Mouse (Mus musculus): ENCODE data around the gene Nhlh1.

Nhlh1 gene

DNA sequence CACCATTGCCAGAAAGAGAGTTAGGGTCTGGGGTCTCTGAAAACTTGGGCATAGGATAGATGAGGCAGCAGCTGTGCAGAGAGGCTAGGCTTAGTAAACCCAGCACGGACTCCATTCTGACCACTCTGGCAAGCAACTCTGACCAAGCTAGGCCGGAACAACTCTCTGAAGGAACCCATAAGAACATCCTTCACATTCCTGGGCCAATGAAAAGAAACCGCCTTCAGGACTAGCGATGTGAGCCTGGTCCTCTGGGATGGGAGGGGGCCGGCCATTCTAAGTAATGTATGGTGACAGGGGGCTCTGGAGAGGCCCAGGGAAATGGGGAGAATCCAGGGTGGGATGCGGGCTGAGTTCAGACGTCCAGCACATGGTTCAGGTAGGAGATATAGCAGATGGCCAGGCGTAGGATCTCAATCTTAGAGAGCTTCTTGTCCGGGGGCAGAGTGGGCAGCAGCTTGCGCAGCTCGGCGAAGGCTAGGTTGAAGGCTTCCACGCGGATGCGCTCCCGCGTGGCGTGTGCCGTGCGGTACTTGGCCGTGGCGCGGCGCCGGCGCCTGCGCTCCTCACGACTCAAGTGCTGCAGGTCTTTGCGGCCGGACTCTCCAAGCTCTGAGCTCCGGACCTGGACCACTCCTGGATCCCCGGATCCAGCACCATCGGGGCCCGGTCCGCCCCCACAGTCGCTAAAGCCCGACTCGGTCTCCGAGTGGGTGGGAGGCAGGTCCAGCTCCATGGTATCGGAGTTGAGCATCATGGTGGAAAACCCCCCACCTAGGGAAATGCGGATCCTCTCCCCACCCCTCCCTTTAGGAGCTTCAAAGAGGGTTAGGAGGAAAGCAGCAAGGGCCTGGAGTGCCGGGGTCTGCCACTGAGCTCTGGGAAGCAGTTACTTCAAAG lies 3.6 kb downstream of the Nhlh1 start:
- DNase-seq = peak; percentile 50

DNA sequence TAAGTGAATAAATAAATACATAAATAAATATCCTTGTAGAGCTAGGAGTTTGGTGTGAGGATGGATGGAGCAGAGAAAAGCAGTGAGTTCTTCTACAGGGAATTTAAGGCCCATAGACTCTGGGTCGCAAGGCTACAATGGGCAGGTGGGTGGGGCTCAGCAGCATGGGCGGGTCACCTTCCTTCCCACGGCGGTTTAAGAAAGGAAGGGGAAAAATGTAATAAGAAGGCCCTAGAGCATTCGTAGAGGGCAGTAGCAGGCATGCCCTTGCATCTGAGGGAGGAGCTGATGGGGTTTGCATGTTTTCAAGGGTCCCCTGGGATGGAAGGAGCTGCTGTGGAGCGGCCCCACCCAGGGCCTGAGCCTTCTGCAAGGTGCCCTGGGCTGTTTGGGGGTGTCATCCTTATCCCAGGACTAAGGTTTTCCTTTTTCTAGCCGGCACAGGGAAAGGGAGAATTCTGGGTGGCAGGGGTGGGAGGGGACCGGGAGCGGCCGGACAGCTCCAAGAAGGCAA lies 4.5 kb downstream of the Nhlh1 start:
- DNase-seq = no peak

DNA sequence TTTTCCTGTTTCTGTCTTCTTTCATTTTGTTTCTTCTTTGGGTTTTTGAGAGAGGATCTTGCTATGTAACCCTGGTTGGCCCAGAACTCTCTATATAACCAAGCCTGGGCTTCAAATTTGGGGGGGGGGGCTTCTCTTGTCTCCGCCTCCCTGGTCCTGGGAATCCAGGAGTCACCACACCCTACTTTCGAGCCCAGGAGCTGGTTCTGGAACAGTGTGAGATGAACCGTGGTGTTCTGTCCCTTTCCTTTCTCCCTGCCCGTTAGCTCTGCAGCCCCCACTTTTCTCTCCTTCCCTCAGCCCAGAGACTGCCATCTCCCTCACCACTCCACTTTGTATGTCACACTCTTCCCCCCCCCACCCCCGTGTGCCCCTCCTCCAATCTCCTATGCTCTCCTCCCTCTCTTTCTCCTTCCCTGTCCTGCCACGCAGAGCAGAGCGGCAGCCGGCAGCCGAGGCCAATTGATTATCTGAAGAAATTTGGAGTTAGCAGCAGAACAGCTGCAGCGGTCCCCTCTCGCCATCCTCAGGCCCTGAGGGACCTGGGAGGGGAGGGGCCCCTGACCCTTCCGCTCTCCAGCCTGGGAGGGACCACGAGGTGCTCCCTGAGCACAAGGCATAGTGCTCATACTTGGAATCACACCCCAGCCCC lies 8.1 kb downstream of the Nhlh1 start:
- peak; percentile 49 for DNase-seq

DNA sequence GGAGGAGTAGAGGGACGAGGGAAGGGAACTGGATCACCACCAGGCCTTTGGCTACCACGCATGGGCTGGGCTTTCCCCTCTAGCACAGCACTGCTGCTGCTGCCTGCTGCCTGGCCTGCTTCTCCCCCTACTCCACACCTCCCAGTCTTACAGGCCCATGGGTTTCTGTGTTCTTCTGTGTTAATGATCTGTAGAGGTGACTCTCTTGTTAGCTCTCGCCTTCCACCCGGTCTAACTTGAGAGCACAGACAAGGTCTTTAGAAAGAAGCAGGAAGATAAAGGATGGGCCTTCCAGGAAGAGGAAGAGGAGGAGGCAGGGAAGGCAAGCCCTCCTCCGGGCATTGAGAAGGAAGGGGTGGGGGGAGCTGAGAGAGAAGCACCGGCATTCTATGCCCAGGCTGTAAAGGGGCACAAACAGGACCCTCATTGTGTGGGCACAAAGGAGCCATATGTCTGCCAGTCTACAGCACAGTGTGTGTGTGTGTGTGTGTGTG lies 9.1 kb downstream of the Nhlh1 start:
- peak; percentile 89 for DNase-seq

DNA sequence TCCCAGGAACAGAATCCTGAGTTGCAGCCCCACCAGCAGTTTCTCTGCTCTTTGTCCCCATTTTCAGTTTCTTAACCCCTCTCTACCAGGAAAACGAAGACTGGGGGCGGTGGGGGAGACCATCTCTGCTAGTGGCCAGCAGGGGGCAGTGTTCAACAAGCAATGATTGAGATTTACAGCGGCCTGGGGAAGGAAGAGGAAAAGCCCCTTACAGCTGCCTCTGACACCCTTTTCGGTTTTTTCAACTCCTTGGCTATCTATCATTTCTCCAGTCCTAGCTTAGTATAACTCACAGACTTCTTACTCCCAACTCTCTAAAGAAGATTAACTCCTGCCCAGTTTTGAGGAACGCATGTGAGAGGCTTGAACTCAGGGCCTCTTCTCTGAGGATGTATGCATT lies 10.4 kb downstream of the Nhlh1 start:
- DNase-seq = peak; percentile 90

DNA sequence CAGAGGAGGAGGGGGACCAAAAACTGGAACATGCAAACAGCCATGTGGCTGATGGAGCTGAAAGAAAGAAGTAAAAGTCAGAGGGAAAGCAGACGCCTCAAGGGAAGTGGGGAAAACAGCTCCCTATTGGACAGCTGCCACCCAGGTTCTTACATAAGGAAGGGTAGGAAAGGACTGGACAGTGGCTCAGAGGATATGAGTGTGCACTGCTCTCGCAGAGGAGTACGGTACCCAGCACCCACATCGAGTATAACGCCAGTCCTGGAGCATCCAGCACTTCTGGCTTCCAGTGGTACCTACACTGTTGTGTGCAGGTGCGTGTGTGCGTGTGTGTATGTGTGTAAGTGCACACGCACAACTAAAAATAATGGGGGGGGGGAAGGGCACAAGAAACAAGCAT lies 11.0 kb downstream of the Nhlh1 start:
- DNase-seq = no peak

DNA sequence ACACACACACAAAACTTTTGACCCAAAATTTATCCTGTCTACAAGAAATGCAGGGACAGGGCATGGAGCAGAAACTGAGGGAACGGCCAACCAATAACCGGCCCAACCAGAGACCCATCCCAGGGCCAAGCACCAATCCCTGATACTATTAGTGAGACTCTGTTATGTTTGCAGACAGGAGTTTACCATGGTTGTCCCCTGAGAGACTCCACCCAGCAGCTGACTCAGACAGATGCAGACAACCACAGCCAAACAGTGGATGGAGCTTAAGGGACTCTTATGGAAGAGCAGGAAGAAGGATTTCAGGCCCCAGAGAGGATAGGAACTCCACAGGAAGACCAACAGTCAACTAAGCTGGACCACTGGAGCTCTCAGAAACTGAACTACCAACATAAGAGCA lies 27.5 kb downstream of the Nhlh1 start:
- DNase-seq = no peak

DNA sequence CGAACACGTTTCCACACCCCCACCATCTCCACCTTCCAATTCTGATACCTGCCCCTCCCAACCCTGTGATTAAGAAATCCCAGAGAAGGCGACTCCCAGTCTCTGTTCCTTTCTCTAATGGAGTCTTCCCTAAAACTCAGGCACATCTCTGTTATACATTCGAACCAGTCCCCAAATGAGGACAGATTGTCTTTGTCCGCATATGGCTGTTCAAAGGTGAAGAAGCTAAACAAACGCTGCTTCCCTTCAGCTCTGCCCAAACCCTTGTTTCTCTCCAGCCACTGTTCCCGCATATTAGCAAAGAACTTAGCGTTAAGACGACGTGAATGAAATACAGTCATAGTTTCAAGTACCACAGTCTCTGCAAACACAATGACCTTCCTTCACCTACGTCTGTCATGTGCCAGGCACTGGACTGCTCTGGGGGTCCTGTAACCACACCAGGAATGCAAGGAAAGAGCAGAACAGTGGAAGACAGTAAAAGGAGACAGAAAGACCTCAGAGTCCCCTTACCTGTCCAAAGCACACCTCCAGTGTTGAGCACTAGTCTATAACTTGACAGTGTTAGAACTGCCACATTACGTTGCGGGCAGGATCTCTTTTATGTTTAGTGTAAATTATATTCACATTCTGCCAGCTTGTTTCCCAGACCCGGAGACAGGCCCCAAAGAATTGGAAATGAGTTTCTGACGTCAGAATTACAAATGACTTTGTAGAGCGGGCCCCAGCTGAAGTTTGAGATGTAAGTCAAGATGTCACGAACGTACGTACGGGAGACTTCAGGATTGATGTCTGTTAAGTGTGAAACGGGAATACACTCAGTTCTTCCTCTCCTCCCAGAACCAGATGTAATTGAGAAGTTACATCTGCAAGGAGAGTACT lies 28.7 kb downstream of the Nhlh1 start, which contains the start of gene Vangl2:
Vangl2 (minus strand) TSS at position 51 of the 882 bp plus-strand sequence.
- DNase-seq = no peak

DNA sequence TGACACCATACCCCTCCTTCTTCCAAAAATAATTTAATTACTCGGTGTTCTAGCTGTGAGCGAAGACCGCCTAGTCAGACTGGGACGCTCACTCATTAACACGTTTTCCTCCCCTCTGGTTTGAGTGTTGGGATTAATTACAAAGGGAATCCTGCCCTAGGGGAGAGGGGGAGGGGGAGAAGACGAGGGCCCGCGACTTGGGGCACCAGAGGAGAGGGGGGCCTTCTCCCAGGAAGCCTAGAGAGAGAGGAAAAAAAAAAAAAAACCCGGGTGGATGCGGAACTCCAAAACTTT lies 29.6 kb downstream of the Nhlh1 start:
- peak; percentile 84 for DNase-seq

DNA sequence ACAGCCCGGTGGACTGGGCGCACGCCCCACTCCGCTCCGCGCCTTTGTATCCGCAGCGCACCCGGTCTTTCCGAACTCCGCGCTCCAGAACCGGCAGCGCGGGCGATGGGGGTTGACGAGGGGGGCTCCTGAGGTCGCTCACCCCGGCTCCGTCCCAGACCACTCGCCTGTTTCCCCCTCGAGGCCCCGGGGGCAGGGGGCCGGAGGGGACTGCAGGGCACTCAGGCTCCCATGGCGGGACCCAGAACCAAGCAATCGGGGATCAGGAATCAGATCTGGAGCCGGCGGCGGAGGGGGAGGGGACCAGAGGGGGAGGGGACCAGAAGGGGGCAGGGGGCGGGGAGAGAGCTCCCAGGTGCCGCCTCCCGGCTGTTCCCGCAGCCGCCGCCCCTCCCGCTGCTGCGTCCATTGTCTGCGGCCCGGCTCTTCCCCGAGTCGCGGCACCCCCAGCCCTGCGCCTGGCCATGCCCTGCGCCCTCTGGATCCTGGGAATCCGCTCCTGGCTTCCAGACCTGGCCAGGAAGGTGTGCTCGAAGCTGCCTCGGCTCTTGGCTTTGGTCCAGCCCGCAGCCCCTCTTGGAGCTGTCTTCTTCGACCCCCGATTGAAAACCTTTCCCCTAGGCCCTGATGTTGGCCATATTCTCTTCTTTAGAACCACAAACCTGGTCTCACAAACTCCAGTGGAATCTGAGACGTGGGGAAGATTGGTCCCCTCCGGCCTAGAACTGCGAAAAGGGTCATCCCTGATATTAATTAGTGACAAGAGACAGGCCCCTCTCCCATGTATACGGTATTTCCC lies 30.2 kb downstream of the Nhlh1 start:
- DNase-seq = peak; percentile 94

DNA sequence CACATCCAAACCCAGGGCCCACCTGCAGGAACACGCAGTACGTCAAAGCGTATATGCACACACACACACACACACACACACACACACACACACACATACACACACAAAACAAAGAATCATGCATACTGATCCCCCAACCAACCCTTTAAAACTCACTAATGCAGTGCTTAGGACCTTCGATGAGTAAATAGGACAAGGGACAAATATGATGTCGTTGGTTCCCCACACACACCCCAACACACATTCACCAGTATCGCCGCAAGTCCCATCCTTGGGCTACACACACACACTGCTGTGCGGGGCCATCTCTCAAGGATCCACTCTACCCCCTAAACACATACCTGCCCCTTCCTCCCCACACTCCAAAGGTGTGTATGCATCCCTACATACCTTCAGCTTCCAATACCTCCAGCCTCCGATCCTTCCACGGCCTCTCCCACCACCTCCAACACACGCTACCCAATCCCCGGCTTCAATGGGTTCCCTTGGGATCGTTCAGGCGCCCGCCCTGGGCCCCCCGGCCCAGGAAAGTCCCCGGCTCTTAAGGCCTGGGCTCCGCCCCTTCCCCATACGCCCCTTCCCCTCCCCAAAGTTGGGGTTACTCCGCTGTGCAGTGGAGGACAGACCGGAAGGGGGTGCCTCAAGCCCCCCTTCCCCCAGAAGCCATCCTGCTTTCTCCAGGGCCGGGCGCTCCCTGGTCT lies 31.0 kb downstream of the Nhlh1 start:
- peak; percentile 80 for DNase-seq

DNA sequence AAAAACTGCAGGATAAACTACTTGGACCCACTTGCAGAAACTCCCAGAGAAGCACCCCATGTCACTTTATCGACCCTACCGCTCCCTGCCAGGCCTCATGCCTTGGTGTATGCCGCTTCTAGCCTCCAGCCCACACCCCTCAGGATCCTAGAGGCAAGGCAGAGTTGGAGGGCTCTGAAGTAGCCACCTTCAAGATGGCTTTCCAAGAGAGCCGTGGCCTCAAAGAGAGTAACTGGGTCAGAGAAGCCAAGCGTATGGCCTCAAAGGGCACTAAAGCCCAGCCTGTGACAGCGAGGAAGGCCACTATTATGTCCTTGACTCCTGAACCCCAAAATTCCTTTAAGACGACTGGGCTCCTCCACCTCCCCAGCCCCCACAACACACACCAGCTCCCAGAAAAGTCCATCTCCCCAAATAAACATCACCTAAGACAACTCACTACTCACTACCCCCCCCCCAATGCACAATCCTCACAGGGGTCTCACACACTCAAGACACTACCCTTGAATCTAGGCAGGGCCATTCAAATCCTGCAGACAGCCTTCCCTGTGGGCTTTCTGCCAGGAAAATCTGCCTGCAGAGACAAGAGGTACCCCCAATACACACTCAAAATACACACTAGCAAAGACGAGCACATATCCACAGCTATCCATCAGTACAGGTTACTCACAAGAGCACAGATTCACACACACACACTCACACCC lies 32.0 kb downstream of the Nhlh1 start:
- no peak for DNase-seq

DNA sequence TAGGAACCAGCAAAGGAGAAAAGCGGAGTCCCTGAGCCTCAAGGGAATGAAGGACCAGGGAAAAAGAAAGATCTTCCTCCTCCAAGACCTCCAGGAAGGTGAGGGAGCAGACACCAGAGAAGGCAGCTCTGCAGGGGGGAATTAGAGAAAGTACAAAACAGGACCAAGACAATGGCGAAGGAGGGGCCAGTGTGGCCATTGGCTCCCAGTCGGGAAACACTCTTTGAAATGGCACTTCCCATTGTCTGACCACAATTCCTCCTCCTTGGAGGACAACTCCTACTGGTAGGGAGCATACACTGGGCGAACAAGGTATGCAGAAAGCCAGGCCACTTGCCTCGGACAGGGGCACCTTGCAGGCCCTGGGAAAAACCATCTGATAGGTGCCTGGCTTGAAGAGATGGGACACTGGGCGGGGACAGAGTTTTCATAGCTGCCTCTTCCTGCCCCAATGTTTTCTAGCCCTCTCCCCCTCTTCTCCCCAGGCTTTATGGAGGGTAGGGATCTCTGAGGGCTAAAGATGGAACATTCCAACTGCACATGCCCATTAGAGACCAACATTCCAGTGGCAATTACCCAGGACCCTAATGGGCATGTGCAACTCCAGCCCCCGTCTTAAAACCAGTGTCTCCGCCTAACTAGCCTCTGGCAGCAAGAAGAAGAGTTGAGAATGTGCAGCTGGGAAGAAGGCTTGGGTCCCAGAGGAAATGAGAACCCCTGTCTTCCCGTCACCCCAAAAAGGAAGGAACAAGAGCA lies 33.1 kb downstream of the Nhlh1 start:
- peak; percentile 57 for DNase-seq

DNA sequence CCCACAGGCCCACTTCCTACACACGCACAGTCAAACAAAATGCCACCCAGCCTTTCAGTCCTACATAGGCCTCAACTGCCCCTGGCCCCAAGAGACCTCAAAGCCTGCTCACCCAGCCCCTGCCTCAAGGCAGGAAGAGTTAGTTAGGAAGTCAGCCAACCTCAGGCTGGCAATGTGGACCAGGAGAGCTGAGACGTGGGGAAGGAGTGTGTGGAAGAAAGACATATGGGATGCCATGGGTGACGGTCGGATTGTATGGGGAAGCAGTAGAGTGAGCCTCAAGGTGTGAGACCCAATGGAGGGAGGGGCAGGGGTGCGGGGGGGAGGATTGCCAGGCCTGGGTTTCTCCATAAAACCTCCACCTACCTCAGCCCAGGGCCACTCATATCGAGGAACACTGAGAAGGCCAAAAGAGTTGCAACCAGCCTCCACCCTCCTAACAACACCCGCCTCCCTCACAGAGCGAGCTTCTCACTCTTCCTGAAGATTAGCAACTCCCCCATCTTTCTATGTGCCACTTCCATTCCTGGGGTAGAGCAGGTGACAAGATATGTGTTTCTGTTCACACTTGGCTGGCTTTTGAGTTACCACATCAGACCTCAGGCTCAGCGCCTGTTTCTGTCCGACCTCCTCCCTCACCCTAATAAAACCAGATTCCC lies 37.4 kb downstream of the Nhlh1 start:
- no peak for DNase-seq

DNA sequence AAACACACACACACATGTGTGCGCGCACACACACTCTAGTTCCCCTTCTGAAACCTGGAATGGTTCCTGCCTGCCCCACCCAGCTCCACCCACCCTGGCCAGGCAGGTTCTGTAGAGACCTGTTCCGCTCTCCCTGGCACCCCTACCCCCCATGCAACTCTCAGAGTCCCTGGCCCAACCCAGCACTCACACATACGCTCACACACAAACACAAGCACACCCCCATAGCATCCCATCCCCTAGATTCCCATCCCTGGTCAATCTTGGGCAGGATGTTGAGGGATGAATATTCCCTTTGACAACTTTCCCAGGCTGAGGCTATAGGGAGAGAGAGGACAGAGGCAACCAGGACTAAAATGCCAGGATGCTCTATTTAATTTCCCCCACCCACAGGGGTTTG lies 38.0 kb downstream of the Nhlh1 start:
- no peak for DNase-seq

DNA sequence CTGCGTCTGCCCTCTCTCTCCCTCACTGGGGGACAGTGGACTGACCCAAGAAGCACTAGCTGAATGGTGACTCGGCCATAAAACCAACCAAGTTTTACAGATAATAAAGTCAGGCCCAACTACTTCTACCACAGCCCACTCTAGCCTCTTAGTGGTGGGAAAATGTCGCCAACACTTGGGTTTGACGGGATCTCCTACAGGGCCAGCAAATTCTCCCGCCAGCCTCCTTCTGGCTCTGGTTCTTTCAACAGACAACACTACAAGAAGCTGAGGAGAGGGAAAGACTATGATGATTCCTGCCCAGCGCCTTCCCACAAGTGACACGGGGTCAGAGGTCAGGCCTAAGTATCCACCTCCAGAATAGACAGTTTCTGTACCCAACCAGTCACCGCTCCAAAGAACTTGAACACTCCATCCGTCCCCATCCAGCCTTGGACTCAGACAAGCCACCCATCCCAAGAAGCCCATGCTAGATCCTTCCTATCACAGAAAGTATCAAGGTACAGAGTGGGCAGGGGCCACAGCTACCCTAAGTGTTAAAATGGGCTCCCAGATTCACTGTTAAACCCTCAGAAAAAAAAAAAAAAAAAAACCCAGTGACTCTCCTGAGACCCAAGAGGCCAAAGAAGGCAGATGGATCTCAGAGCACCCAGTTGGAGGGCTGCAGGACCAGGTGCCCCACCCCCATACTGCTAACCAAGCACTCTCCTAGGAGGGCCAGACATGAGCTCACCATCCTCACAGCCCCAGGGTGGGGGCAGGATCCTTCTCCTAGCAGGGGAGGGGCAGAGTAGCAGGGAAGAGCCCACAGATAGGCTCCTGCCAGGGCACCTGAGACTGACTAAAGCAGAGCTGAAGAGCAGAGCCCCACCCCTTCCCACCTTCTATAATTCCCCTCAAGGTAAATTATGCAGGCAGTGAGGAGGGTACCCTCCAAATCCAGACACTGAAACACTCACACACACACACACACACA lies 38.7 kb downstream of the Nhlh1 start:
- DNase-seq = no peak

DNA sequence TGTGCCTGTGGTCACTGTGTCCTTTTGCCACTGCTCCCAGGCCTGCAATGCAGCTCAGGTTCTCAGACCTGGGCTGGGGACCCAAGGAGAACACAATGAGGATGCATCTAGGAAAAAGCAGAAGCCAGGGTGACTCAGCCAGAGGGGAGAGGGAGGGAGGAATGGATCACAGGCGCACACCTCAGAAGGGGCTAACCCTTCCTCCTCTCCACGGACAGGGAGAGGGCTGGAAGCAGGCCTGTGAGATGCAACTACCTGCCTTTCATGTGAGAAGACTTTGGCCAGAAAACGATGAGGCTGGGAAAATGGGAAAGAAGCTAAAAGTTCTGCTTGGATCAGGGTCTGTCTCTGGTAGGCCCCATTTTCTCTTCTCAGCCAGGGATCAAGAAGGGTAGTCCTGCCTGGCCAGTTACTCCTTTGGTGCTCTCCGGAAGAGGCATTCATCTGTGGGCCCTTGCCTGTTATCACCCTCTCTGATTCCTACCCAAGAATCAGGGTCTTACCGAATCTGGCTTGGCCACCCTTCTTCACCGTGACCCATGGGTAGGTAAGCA lies 39.8 kb downstream of the Nhlh1 start:
- no peak for DNase-seq
